Mouse (Mus musculus) liver, embryonic 16.5 days (tissue): ENCODE measurements at regions not wholly inside any gene's neighbourhood (a gene's known extent, or its start where the extent isn't known, plus 50 kb on each side); places are given as distances from the start of the nearest gene placed in this dataset.

ENCODE experiments used
- ATAC-seq: fragments of 200-750 bp; cut with Nextera tagmentation; 2 replicates; pipeline ENCODE4 v1.8.0; 2017; ENCODE audit warnings: low read depth, mild to moderate bottlenecking, moderate number of reproducible peaks, moderate library complexity
- H3K27ac ChIP-seq: fragments of 300-500 bp; sonication (generic); 2 replicates; pipeline ENCODE4 v1.5.1; 2014; ENCODE audit warnings: mild to moderate bottlenecking, low read length
- H3K27me3 ChIP-seq: fragments of 300-500 bp; sonication (generic); 2 replicates; pipeline ENCODE4 v1.6.1; 2014; ENCODE audit warnings: low read depth, low read length, mixed read lengths; ENCODE audit not compliant: control insufficient read depth, insufficient read depth
- H3K36me3 ChIP-seq: fragments of 300-500 bp; sonication (generic); 2 replicates; pipeline ENCODE4 v1.6.1; 2014; ENCODE audit warnings: mild to moderate bottlenecking; ENCODE audit not compliant: control insufficient read depth, insufficient read depth
- H3K4me1 ChIP-seq: fragments of 300-500 bp; sonication (generic); 2 replicates; pipeline ENCODE4 v1.6.1; 2014; ENCODE audit warnings: low read depth, low read length, mixed read lengths; ENCODE audit not compliant: control insufficient read depth
- H3K4me2 ChIP-seq: fragments of 300-500 bp; sonication (generic); 2 replicates; pipeline ENCODE4 v1.6.1; 2014; ENCODE audit warnings: low read depth, low read length, mixed read lengths
- H3K4me3 ChIP-seq: fragments of 300-500 bp; sonication (generic); 2 replicates; pipeline ENCODE4 v1.5.1; 2014; ENCODE audit warnings: low read depth, mild to moderate bottlenecking, low read length
- H3K9ac ChIP-seq: fragments of 300-500 bp; sonication (generic); 2 replicates; pipeline ENCODE4 v1.6.1; 2014; ENCODE audit warnings: low read depth, low read length
- H3K9me3 ChIP-seq: fragments of 300-500 bp; sonication (generic); replicated peaks from 2 replicates; pipeline ENCODE4 v1.6.1; 2016; ENCODE audit warnings: low read length; ENCODE audit not compliant: control insufficient read depth
- WGBS: fragments of 180-500 bp; shearing (Covaris S2); extraction: QIAGEN DNeasy Blood & Tissue Kit; methylation state at CpG from one replicate; pipeline ENCODE4 v1.1.7; 2014; ENCODE audit not compliant: insufficient replicate concordance; 5-methylcytosine and 5-hydroxymethylcytosine counted together

- WGBS = 19% methylated on average over 2 of the region's 2 CpGs
- H3K27ac ChIP-seq = no peak overlapping the region
- no peak overlapping the region for H3K4me2 ChIP-seq
- H3K4me3 ChIP-seq = no peak overlapping the region
- H3K36me3 ChIP-seq = no peaks in the 10 kb centered on the region
- ATAC-seq = no peak
- H3K9ac ChIP-seq = no peak overlapping the region
- no peaks in the 10 kb centered on the region for H3K27me3 ChIP-seq
- no peaks in the 10 kb centered on the region for H3K9me3 ChIP-seq
- H3K4me1 ChIP-seq = no peaks in the 10 kb centered on the region
Observed at GRCm38 (mm10) chr14:17081904-17082303, 262.9 kb upstream of the Rarb start.

- Histone ChIP-seq H3K27me3 (no peaks in the 10 kb centered on the region), H3K27ac (no peak overlapping the region), H3K4me3 (no peak overlapping the region), H3K4me2 (no peak overlapping the region), H3K9ac (no peak overlapping the region), H3K36me3 (no peaks in the 10 kb centered on the region), H3K4me1 (no peaks in the 10 kb centered on the region), H3K9me3 (no peaks in the 10 kb centered on the region)
- 47% methylated on average over 2 of the region's 2 CpGs for WGBS
- ATAC-seq = no peak
Observed at GRCm38 (mm10) chr14:17079513-17079912, 260.6 kb upstream of the Rarb start.

GRCm38 (mm10) chr14:17061358-17061757 lies 242.4 kb upstream of the Rarb start:
- H3K4me2 ChIP-seq = no peak overlapping the region
- no peak overlapping the region for H3K4me3 ChIP-seq
- no peaks in the 10 kb centered on the region for H3K27me3 ChIP-seq
- no peaks in the 10 kb centered on the region for H3K36me3 ChIP-seq
- no peak for ATAC-seq
- no peaks in the 10 kb centered on the region for H3K9me3 ChIP-seq
- no peak overlapping the region for H3K27ac ChIP-seq
- 26% methylated on average over 1 of the region's 1 CpGs for WGBS
- no peak overlapping the region for H3K9ac ChIP-seq
- H3K4me1 ChIP-seq = no peaks in the 10 kb centered on the region

- WGBS = 59% methylated on average over 1 of the region's 1 CpGs
- peak; percentile 51 for ATAC-seq
Observed at GRCm38 (mm10) chr14:17058438-17058837, 239.5 kb upstream of the Rarb start.

GRCm38 (mm10) chr14:17057355-17057754 lies 238.4 kb upstream of the Rarb start:
- Histone ChIP-seq H3K27me3 (no peaks in the 10 kb centered on the region), H3K4me3 (no peak overlapping the region), H3K9ac (no peak overlapping the region), H3K4me2 (no peak overlapping the region), H3K4me1 (no peaks in the 10 kb centered on the region; the same call in 1 of the 2 replicates), H3K9me3 (no peaks in the 10 kb centered on the region), H3K36me3 (no peaks in the 10 kb centered on the region), H3K27ac (no peak overlapping the region)
- no peak for ATAC-seq
- 64% methylated on average over 3 of the region's 3 CpGs for WGBS

More at GRCm38 (mm10) chr14:17058438-17058837, 239.5 kb upstream of the Rarb start:
- no peak overlapping the region for H3K4me2 ChIP-seq
- no peak overlapping the region for H3K27ac ChIP-seq
- no peaks in the 10 kb centered on the region for H3K27me3 ChIP-seq
- H3K36me3 ChIP-seq = no peaks in the 10 kb centered on the region
- H3K9ac ChIP-seq = no peak overlapping the region
- no peaks in the 10 kb centered on the region; the same call in 1 of the 2 replicates for H3K4me1 ChIP-seq
- no peaks in the 10 kb centered on the region for H3K9me3 ChIP-seq
- no peak overlapping the region for H3K4me3 ChIP-seq

- ATAC-seq = no peak
- no peak overlapping the region for H3K27ac ChIP-seq
- no peak overlapping the region for H3K4me3 ChIP-seq
- no peaks in the 10 kb centered on the region for H3K9me3 ChIP-seq
- 17% methylated on average over 1 of the region's 1 CpGs for WGBS
- H3K27me3 ChIP-seq = no peaks in the 10 kb centered on the region
- H3K36me3 ChIP-seq = no peaks in the 10 kb centered on the region
- no peak overlapping the region for H3K9ac ChIP-seq
- H3K4me1 ChIP-seq = no peaks in the 10 kb centered on the region; the same call in 1 of the 2 replicates
- H3K4me2 ChIP-seq = no peak overlapping the region
Observed at GRCm38 (mm10) chr14:17055741-17056140, 236.8 kb upstream of the Rarb start.

- WGBS = 35% methylated on average over 3 of the region's 3 CpGs
- no peaks in the 10 kb centered on the region; the same call in 1 of the 2 replicates for H3K4me1 ChIP-seq
Observed at GRCm38 (mm10) chr14:17054381-17054780, 235.4 kb upstream of the Rarb start.

GRCm38 (mm10) chr14:17046808-17047207 lies 227.9 kb upstream of the Rarb start:
- no peak overlapping the region for H3K27ac ChIP-seq
- H3K36me3 ChIP-seq = no peaks in the 10 kb centered on the region
- H3K9ac ChIP-seq = no peak overlapping the region
- 55% methylated on average over 2 of the region's 2 CpGs for WGBS
- no peaks in the 10 kb centered on the region for H3K9me3 ChIP-seq
- H3K27me3 ChIP-seq = no peaks in the 10 kb centered on the region
- no peak for ATAC-seq
- no peaks in the 10 kb centered on the region for H3K4me1 ChIP-seq
- H3K4me3 ChIP-seq = no peak overlapping the region
- H3K4me2 ChIP-seq = no peak overlapping the region

More at GRCm38 (mm10) chr14:17054381-17054780, 235.4 kb upstream of the Rarb start:
- Histone ChIP-seq H3K36me3 (no peaks in the 10 kb centered on the region), H3K4me2 (no peak overlapping the region), H3K27me3 (no peaks in the 10 kb centered on the region), H3K9me3 (no peaks in the 10 kb centered on the region), H3K9ac (no peak overlapping the region), H3K4me3 (no peak overlapping the region), H3K27ac (no peak overlapping the region)
- ATAC-seq = no peak

- H3K4me2 ChIP-seq = no peak overlapping the region
- H3K27me3 ChIP-seq = no peaks in the 10 kb centered on the region
- no peaks in the 10 kb centered on the region for H3K36me3 ChIP-seq
- no peaks in the 10 kb centered on the region for H3K4me1 ChIP-seq
- H3K4me3 ChIP-seq = no peak overlapping the region
- H3K9ac ChIP-seq = no peak overlapping the region
- no peaks in the 10 kb centered on the region for H3K9me3 ChIP-seq
- no peak for ATAC-seq
- H3K27ac ChIP-seq = no peak overlapping the region
- 62% methylated on average over 8 of the region's 8 CpGs for WGBS
Observed at GRCm38 (mm10) chr14:17045426-17046132, 226.6 kb upstream of the Rarb start.
